Mouse (Mus musculus): ENCODE results near the gene Castor2.

DNA sequence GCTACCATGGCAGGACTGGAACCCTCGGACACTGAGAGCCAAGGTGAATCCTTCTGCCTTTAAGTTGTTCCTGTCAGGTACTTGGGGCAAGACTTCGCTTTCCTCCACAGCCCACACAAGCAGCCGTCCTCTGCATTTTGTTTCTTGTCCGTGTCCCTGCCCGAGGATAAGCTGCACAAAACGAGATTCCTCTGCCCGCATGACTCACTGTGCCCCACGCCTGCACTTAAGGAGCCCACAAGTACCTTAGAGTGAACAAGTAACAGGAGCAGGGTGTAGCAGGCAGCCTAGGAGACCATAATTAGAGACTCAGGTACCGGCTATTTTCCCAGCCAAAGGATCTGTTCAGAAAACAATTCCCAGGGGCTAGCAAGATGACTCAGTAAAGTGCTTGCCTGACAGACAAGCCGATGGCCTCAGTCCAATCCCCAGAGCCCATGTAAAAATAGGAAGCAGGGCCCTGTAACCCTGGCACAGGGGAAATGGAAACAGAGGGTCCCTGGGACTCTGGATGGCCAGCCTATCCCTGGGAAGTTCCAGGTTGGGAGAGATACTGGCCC lies 47.8 kb downstream of the Castor2 start:
- TF ChIP-seq POLR2A (IDR thresholded peaks at IDR 0.05; ENCODE audit: insufficient read depth, low read depth, low read length) (no peak), CTCF (IDR thresholded peaks at IDR 0.05) (no peak), EP300 (IDR thresholded peaks at IDR 0.05; ENCODE audit: insufficient read depth, low read depth, low read length) (no peak)

Measured in heart, adult 2 months (tissue).